In genomic region chr16:93486646-93487550, GRCm38 (mm10) we compare ENCODE assay signal across 11 mouse cellular contexts.
DNase-seq lines count a peak whose midpoint lies in the region; ATAC-seq lines count a peak whose summit lies in the region.
"Had no signal": no experiment of that assay in that cellular context is flagged by ENCODE, and none has a peak within 500 bp of the region (broad histone marks: within the 10 kb centered on the region; RNA-seq: fewer than 3 reads in every experiment).

No protein-coding gene starts in this region.

- no peak overlapping the region for H3K27ac ChIP-seq in limb, embryonic 13.5 days
- H3K27ac ChIP-seq in limb, embryonic 10.5 days, result no peak overlapping the region
- 0 out of 2 replicates have a peak overlapping the region, but pooled peaks have one; percentile 7 for H3K27ac ChIP-seq in embryonic facial prominence, embryonic 15.5 days (replicated peaks)
- H3K27ac ChIP-seq in limb, embryonic 15.5 days, result no peak overlapping the region
- H3K27ac ChIP-seq: midbrain, embryonic 12.5 days had no signal

- DNase-seq in frontal cortex, postnatal 36 days (ENCODE audit: low spot score in 2 of 2), result peak; percentile 35 to 50
- no peak for DNase-seq in frontal cortex, postnatal 25 days (ENCODE audit: low spot score in 2 of 2)
- DNase-seq in limb, embryonic 10.5 days (ENCODE audit: low spot score), result no peak
- DNase-seq in layer of hippocampus, postnatal 25 days (ENCODE audit: extremely low spot score in 1 of 2, low spot score in 1 of 2), result no peak
- DNase-seq in spleen, postnatal 14 days (ENCODE audit: low spot score in 2 of 2), result no peak
- DNase-seq: cerebellum, adult 9-10 months; kidney, adult 18-20 months had no signal

- 0 out of 2 replicates have a peak overlapping the region, but pooled peaks have one; percentile 43 for H3K9ac ChIP-seq in limb, embryonic 13.5 days
- H3K9ac ChIP-seq in embryonic facial prominence, embryonic 15.5 days, result no peak overlapping the region
- H3K9ac ChIP-seq in limb, embryonic 15.5 days, result no peak overlapping the region
- H3K9ac ChIP-seq: midbrain, embryonic 12.5 days had no signal

- peak overlapping the region; percentile 41 for H3K4me2 ChIP-seq in limb, embryonic 13.5 days (replicated peaks)
- H3K4me2 ChIP-seq in embryonic facial prominence, embryonic 15.5 days (replicated peaks), result peak overlapping the region; percentile 42
- H3K4me2 ChIP-seq in limb, embryonic 15.5 days, result peak overlapping the region; percentile 25
- H3K4me2 ChIP-seq: midbrain, embryonic 12.5 days had no signal

- H3K36me3 ChIP-seq in limb, embryonic 13.5 days, result no peaks in the 10 kb centered on the region
- no peaks in the 10 kb centered on the region for H3K36me3 ChIP-seq in limb, embryonic 10.5 days
- no peaks in the 10 kb centered on the region for H3K36me3 ChIP-seq in embryonic facial prominence, embryonic 15.5 days
- no peaks in the 10 kb centered on the region for H3K36me3 ChIP-seq in limb, embryonic 15.5 days
- H3K36me3 ChIP-seq: midbrain, embryonic 12.5 days had no signal

- 54% methylated on average over 26 of the region's 26 CpGs for WGBS in limb, embryonic 13.5 days
- WGBS in limb, embryonic 10.5 days, result 77% methylated on average over 26 of the region's 26 CpGs
- 39% methylated on average over 26 of the region's 26 CpGs for WGBS in embryonic facial prominence, embryonic 15.5 days
- WGBS in limb, embryonic 15.5 days, result 36% methylated on average over 26 of the region's 26 CpGs

- no peak overlapping the region for H3K4me3 ChIP-seq in limb, embryonic 13.5 days
- no peak overlapping the region for H3K4me3 ChIP-seq in limb, embryonic 10.5 days
- no peak overlapping the region for H3K4me3 ChIP-seq in embryonic facial prominence, embryonic 15.5 days (replicated peaks)
- no peak overlapping the region for H3K4me3 ChIP-seq in limb, embryonic 15.5 days
- H3K4me3 ChIP-seq: midbrain, embryonic 12.5 days had no signal

- 0 out of 2 replicates have a peak, but pooled peaks cover 9% of the 10 kb centered on the region for H3K9me3 ChIP-seq in limb, embryonic 13.5 days
- no peaks in the 10 kb centered on the region for H3K9me3 ChIP-seq in limb, embryonic 10.5 days (replicated peaks)
- H3K9me3 ChIP-seq in embryonic facial prominence, embryonic 15.5 days (replicated peaks), result peaks cover 6% of the 10 kb centered on the region; the same call in 1 of the 2 replicates
- H3K9me3 ChIP-seq in limb, embryonic 15.5 days, result no peaks in the 10 kb centered on the region
- H3K9me3 ChIP-seq: midbrain, embryonic 12.5 days had no signal

- peaks cover 11% of the 10 kb centered on the region; the same call in 1 of the 2 replicates for H3K4me1 ChIP-seq in limb, embryonic 13.5 days
- H3K4me1 ChIP-seq in limb, embryonic 10.5 days, result no peaks in the 10 kb centered on the region
- peaks cover 9% of the 10 kb centered on the region for H3K4me1 ChIP-seq in embryonic facial prominence, embryonic 15.5 days
- H3K4me1 ChIP-seq in limb, embryonic 15.5 days, result peaks cover 10% of the 10 kb centered on the region
- H3K4me1 ChIP-seq: midbrain, embryonic 12.5 days had no signal

- ATAC-seq in limb, embryonic 13.5 days (ENCODE audit: low FRiP score, low read depth), result no peak
- ATAC-seq in embryonic facial prominence, embryonic 15.5 days (ENCODE audit: insufficient number of reproducible peaks, low FRiP score, low TSS enrichment, low read depth), result no peak
- ATAC-seq in limb, embryonic 15.5 days (ENCODE audit: insufficient number of reproducible peaks, low FRiP score, low TSS enrichment, low read depth), result no peak

- H3K27me3 ChIP-seq in limb, embryonic 13.5 days, result no peaks in the 10 kb centered on the region
- no peaks in the 10 kb centered on the region for H3K27me3 ChIP-seq in limb, embryonic 10.5 days (ENCODE audit: low read depth, poor library complexity, severe bottlenecking)
- H3K27me3 ChIP-seq in embryonic facial prominence, embryonic 15.5 days, result no peaks in the 10 kb centered on the region
- no peaks in the 10 kb centered on the region for H3K27me3 ChIP-seq in limb, embryonic 15.5 days
- H3K27me3 ChIP-seq: midbrain, embryonic 12.5 days had no signal

Comparison
In these comparisons a context has a peak if more than half of its experiments do, and no peak if none do; other contexts are left out.
1. DNase-seq: peak in frontal cortex, postnatal 36 days (2 of 2); none in frontal cortex, postnatal 25 days (0 of 2), limb, embryonic 10.5 days (single experiment), layer of hippocampus, postnatal 25 days (0 of 2) and spleen, postnatal 14 days (0 of 2).
2. Peak in every context shown above with its lines, with median percentiles within 50 percentile points of each other: H3K4me2 ChIP-seq.